Mouse (Mus musculus): ENCODE data around the gene Gm20696. TPM values are rescaled to one million over a fixed set of nuclear protein-coding genes. Genes with fewer than 3 reads are reported as not detected.

Gm20696 gene
- polyA plus RNA-seq, 1 experiment from 2014 or later = 2.5 TPM

GRCm38 (mm10) chr6:99606079-99606478 lies 60.5 kb downstream of the Gm20696 start:
- H3K9me3 ChIP-seq (replicated peaks; ENCODE audit: control insufficient read depth, low read length) = no peaks in the 10 kb centered on the region
- DNase-seq (ENCODE audit: low spot score) = no peak
- H3K9ac ChIP-seq (replicated peaks; ENCODE audit: low read length) = no peak overlapping the region
- no peak for ATAC-seq (replicated peaks; ENCODE audit: insufficient number of reproducible peaks, low FRiP score, low TSS enrichment, low read depth)
- no peaks in the 10 kb centered on the region for H3K27me3 ChIP-seq (ENCODE audit: control insufficient read depth, insufficient read depth, low read length)
- H3K4me3 ChIP-seq (ENCODE audit: low read depth, low read length) = no peak overlapping the region
- no peak overlapping the region for H3K4me2 ChIP-seq (ENCODE audit: low read depth, low read length)
- 68% methylated on average over 7 of the region's 7 CpGs for WGBS
- H3K4me1 ChIP-seq (ENCODE audit: control insufficient read depth, insufficient read depth, low read length) = no peaks in the 10 kb centered on the region; the same call in none of the 2 replicates
- H3K27ac ChIP-seq (replicated peaks; ENCODE audit: low read depth, low read length) = no peak overlapping the region
- no peaks in the 10 kb centered on the region for H3K36me3 ChIP-seq (replicated peaks; ENCODE audit: control insufficient read depth, insufficient read depth, low read depth, low read length)

- H3K27ac ChIP-seq (replicated peaks; ENCODE audit: low read depth, low read length) = no peak overlapping the region
- no peak overlapping the region for H3K4me3 ChIP-seq (ENCODE audit: low read depth, low read length)
- H3K4me2 ChIP-seq (ENCODE audit: low read depth, low read length) = no peak overlapping the region
- H3K9ac ChIP-seq (replicated peaks; ENCODE audit: low read length) = no peak overlapping the region
- no peaks in the 10 kb centered on the region for H3K9me3 ChIP-seq (replicated peaks; ENCODE audit: control insufficient read depth, low read length)
- no peaks in the 10 kb centered on the region for H3K36me3 ChIP-seq (replicated peaks; ENCODE audit: control insufficient read depth, insufficient read depth, low read depth, low read length)
- 89% methylated on average over 2 of the region's 2 CpGs for WGBS
- DNase-seq (ENCODE audit: low spot score) (no peak), ATAC-seq (replicated peaks; ENCODE audit: insufficient number of reproducible peaks, low FRiP score, low TSS enrichment, low read depth) (no peak)
- no peaks in the 10 kb centered on the region for H3K27me3 ChIP-seq (ENCODE audit: control insufficient read depth, insufficient read depth, low read length)
- H3K4me1 ChIP-seq (ENCODE audit: control insufficient read depth, insufficient read depth, low read length) = no peaks in the 10 kb centered on the region; the same call in 1 of the 2 replicates
Measured at GRCm38 (mm10) chr6:99604758-99605157, 61.8 kb downstream of the Gm20696 start.

- no peaks in the 10 kb centered on the region for H3K27me3 ChIP-seq (ENCODE audit: control insufficient read depth, insufficient read depth, low read length)
- no peak overlapping the region for H3K4me3 ChIP-seq (ENCODE audit: low read depth, low read length)
- no peaks in the 10 kb centered on the region; the same call in 1 of the 2 replicates for H3K4me1 ChIP-seq (ENCODE audit: control insufficient read depth, insufficient read depth, low read length)
- H3K9ac ChIP-seq (replicated peaks; ENCODE audit: low read length) = no peak overlapping the region
- no peaks in the 10 kb centered on the region for H3K36me3 ChIP-seq (replicated peaks; ENCODE audit: control insufficient read depth, insufficient read depth, low read depth, low read length)
- DNase-seq (ENCODE audit: low spot score) = no peak
- H3K4me2 ChIP-seq (ENCODE audit: low read depth, low read length) = no peak overlapping the region
- no peak for ATAC-seq (replicated peaks; ENCODE audit: insufficient number of reproducible peaks, low FRiP score, low TSS enrichment, low read depth)
- 92% methylated on average over 7 of the region's 7 CpGs for WGBS
- H3K27ac ChIP-seq (replicated peaks; ENCODE audit: low read depth, low read length) = no peak overlapping the region
- no peaks in the 10 kb centered on the region for H3K9me3 ChIP-seq (replicated peaks; ENCODE audit: control insufficient read depth, low read length)
Measured at GRCm38 (mm10) chr6:99602434-99602833, 64.2 kb downstream of the Gm20696 start.

- H3K4me1 ChIP-seq (ENCODE audit: control insufficient read depth, insufficient read depth, low read length) = no peaks in the 10 kb centered on the region; the same call in 1 of the 2 replicates
- ATAC-seq (replicated peaks; ENCODE audit: insufficient number of reproducible peaks, low FRiP score, low TSS enrichment, low read depth) (no peak), DNase-seq (ENCODE audit: low spot score) (no peak)
- H3K27me3 ChIP-seq (ENCODE audit: control insufficient read depth, insufficient read depth, low read length) = no peaks in the 10 kb centered on the region
- H3K9me3 ChIP-seq (replicated peaks; ENCODE audit: control insufficient read depth, low read length) = no peaks in the 10 kb centered on the region
- H3K27ac ChIP-seq (replicated peaks; ENCODE audit: low read depth, low read length) = no peak overlapping the region
- no peak overlapping the region for H3K4me2 ChIP-seq (ENCODE audit: low read depth, low read length)
- H3K36me3 ChIP-seq (replicated peaks; ENCODE audit: control insufficient read depth, insufficient read depth, low read depth, low read length) = no peaks in the 10 kb centered on the region
- 71% methylated on average over 8 of the region's 8 CpGs for WGBS
- H3K4me3 ChIP-seq (ENCODE audit: low read depth, low read length) = no peak overlapping the region
- H3K9ac ChIP-seq (replicated peaks; ENCODE audit: low read length) = no peak overlapping the region
Measured at GRCm38 (mm10) chr6:99600886-99601285, 65.7 kb downstream of the Gm20696 start.

GRCm38 (mm10) chr6:99600168-99600793 lies 66.3 kb downstream of the Gm20696 start:
- peak; percentile 82 for DNase-seq (ENCODE audit: low spot score)
- Histone ChIP-seq H3K4me3 (ENCODE audit: low read depth, low read length) (no peak overlapping the region), H3K4me1 (ENCODE audit: control insufficient read depth, insufficient read depth, low read length) (no peaks in the 10 kb centered on the region; the same call in 1 of the 2 replicates), H3K36me3 (replicated peaks; ENCODE audit: control insufficient read depth, insufficient read depth, low read depth, low read length) (no peaks in the 10 kb centered on the region), H3K9ac (replicated peaks; ENCODE audit: low read length) (no peak overlapping the region), H3K4me2 (ENCODE audit: low read depth, low read length) (no peak overlapping the region), H3K27me3 (ENCODE audit: control insufficient read depth, insufficient read depth, low read length) (no peaks in the 10 kb centered on the region), H3K9me3 (replicated peaks; ENCODE audit: control insufficient read depth, low read length) (no peaks in the 10 kb centered on the region), H3K27ac (replicated peaks; ENCODE audit: low read depth, low read length) (no peak overlapping the region)
- 0 out of 2 replicates have a peak, but pooled peaks have one; percentile 58 for ATAC-seq (replicated peaks; ENCODE audit: insufficient number of reproducible peaks, low FRiP score, low TSS enrichment, low read depth)
- WGBS = 41% methylated on average over 10 of the region's 10 CpGs

- no peak for DNase-seq (ENCODE audit: low spot score)
Measured at GRCm38 (mm10) chr6:99599651-99600050, 66.9 kb downstream of the Gm20696 start.

GRCm38 (mm10) chr6:99599229-99599628 lies 67.4 kb downstream of the Gm20696 start:
- Histone ChIP-seq H3K27ac (replicated peaks; ENCODE audit: low read depth, low read length) (no peak overlapping the region), H3K9me3 (replicated peaks; ENCODE audit: control insufficient read depth, low read length) (no peaks in the 10 kb centered on the region), H3K4me3 (ENCODE audit: low read depth, low read length) (no peak overlapping the region), H3K4me2 (ENCODE audit: low read depth, low read length) (no peak overlapping the region), H3K27me3 (ENCODE audit: control insufficient read depth, insufficient read depth, low read length) (no peaks in the 10 kb centered on the region), H3K9ac (replicated peaks; ENCODE audit: low read length) (no peak overlapping the region; the same call in 1 of the 2 replicates), H3K4me1 (ENCODE audit: control insufficient read depth, insufficient read depth, low read length) (no peaks in the 10 kb centered on the region; the same call in 1 of the 2 replicates), H3K36me3 (replicated peaks; ENCODE audit: control insufficient read depth, insufficient read depth, low read depth, low read length) (no peaks in the 10 kb centered on the region)
- 48% methylated on average over 5 of the region's 5 CpGs for WGBS
- ATAC-seq (replicated peaks; ENCODE audit: insufficient number of reproducible peaks, low FRiP score, low TSS enrichment, low read depth) = no peak
- DNase-seq (ENCODE audit: low spot score) = peak; percentile 12

More at GRCm38 (mm10) chr6:99599651-99600050, 66.9 kb downstream of the Gm20696 start:
- ATAC-seq (replicated peaks; ENCODE audit: insufficient number of reproducible peaks, low FRiP score, low TSS enrichment, low read depth) = no peak
- H3K4me2 ChIP-seq (ENCODE audit: low read depth, low read length) = no peak overlapping the region
- H3K9ac ChIP-seq (replicated peaks; ENCODE audit: low read length) = no peak overlapping the region
- no peaks in the 10 kb centered on the region for H3K9me3 ChIP-seq (replicated peaks; ENCODE audit: control insufficient read depth, low read length)
- H3K36me3 ChIP-seq (replicated peaks; ENCODE audit: control insufficient read depth, insufficient read depth, low read depth, low read length) = no peaks in the 10 kb centered on the region
- 28% methylated on average over 8 of the region's 8 CpGs for WGBS
- H3K4me3 ChIP-seq (ENCODE audit: low read depth, low read length) = no peak overlapping the region
- no peak overlapping the region for H3K27ac ChIP-seq (replicated peaks; ENCODE audit: low read depth, low read length)
- H3K27me3 ChIP-seq (ENCODE audit: control insufficient read depth, insufficient read depth, low read length) = no peaks in the 10 kb centered on the region
- H3K4me1 ChIP-seq (ENCODE audit: control insufficient read depth, insufficient read depth, low read length) = no peaks in the 10 kb centered on the region; the same call in 1 of the 2 replicates

- no peak overlapping the region for H3K9ac ChIP-seq (replicated peaks; ENCODE audit: low read length)
- no peaks in the 10 kb centered on the region for H3K4me1 ChIP-seq (ENCODE audit: control insufficient read depth, insufficient read depth, low read length)
- H3K4me2 ChIP-seq (ENCODE audit: low read depth, low read length) = no peak overlapping the region
- H3K4me3 ChIP-seq (ENCODE audit: low read depth, low read length) = no peak overlapping the region
- H3K27me3 ChIP-seq (ENCODE audit: control insufficient read depth, insufficient read depth, low read length) = no peaks in the 10 kb centered on the region
- no peak overlapping the region for H3K27ac ChIP-seq (replicated peaks; ENCODE audit: low read depth, low read length)
- H3K36me3 ChIP-seq (replicated peaks; ENCODE audit: control insufficient read depth, insufficient read depth, low read depth, low read length) = no peaks in the 10 kb centered on the region
- DNase-seq (ENCODE audit: low spot score) (no peak), ATAC-seq (replicated peaks; ENCODE audit: insufficient number of reproducible peaks, low FRiP score, low TSS enrichment, low read depth) (no peak)
- H3K9me3 ChIP-seq (replicated peaks; ENCODE audit: control insufficient read depth, low read length) = no peaks in the 10 kb centered on the region
- WGBS = 72% methylated on average over 6 of the region's 6 CpGs
Measured at GRCm38 (mm10) chr6:99577040-99577439, 89.6 kb downstream of the Gm20696 start.

All from embryonic facial prominence, embryonic 11.5 days (tissue).